Mouse (Mus musculus) lung, embryonic 15.5 days (tissue): ENCODE data around the gene Gm20914. TPM values are rescaled to one million over a fixed set of nuclear protein-coding genes. Genes with fewer than 3 reads are reported as not detected.
"Not testable (repeated sequence)": the region's sequence is repeated elsewhere in the genome, so short reads cannot be mapped to it uniquely, and the experiment has no call there.

Source experiments
- ATAC-seq: fragments of 200-750 bp; cut with Nextera tagmentation; 2 replicates; pipeline ENCODE4 v1.8.0; 2017; ENCODE audit warnings: moderate number of reproducible peaks, borderline replicate concordance; ENCODE audit not compliant: low FRiP score, low TSS enrichment; ENCODE audit errors: extremely low read depth
- H3K27ac ChIP-seq: fragments of 300-500 bp; sonication (generic); 2 replicates; pipeline ENCODE4 v1.5.1; 2015; ENCODE audit warnings: moderate library complexity, mild to moderate bottlenecking, inconsistent platforms
- H3K27me3 ChIP-seq: fragments of 300-500 bp; sonication (generic); 2 replicates; pipeline ENCODE4 v1.6.1; 2015; ENCODE audit warnings: inconsistent platforms
- H3K36me3 ChIP-seq: fragments of 300-500 bp; sonication (generic); 2 replicates; pipeline ENCODE4 v1.6.1; 2015; ENCODE audit warnings: inconsistent platforms
- H3K4me1 ChIP-seq: fragments of 300-500 bp; sonication (generic); 2 replicates; pipeline ENCODE4 v1.6.1; 2015; ENCODE audit warnings: inconsistent platforms
- H3K4me2 ChIP-seq: fragments of 300-500 bp; sonication (generic); 2 replicates; pipeline ENCODE4 v1.6.1; 2015; ENCODE audit warnings: inconsistent platforms, mild to moderate bottlenecking, moderate library complexity
- H3K4me3 ChIP-seq: fragments of 300-500 bp; sonication (generic); 2 replicates; pipeline ENCODE4 v1.5.1; 2015; ENCODE audit warnings: mild to moderate bottlenecking, inconsistent platforms
- H3K9ac ChIP-seq: fragments of 300-500 bp; sonication (generic); 2 replicates; pipeline ENCODE4 v1.6.1; 2015; ENCODE audit warnings: inconsistent platforms
- H3K9me3 ChIP-seq: fragments of 300-500 bp; sonication (generic); 2 replicates; pipeline ENCODE4 v1.6.1; 2016; ENCODE audit warnings: inconsistent platforms
- WGBS: fragments of 180-500 bp; shearing (Covaris S2); methylation state at CpG from one replicate; pipeline ENCODE4 v1.1.7; 2015; 5-methylcytosine and 5-hydroxymethylcytosine counted together
- polyA plus RNA-seq: library from polyadenylated mRNA; unstranded; fragments of >200 nt; fragmentation: Nextera tagmentation; extraction: Ambion mirVana; gene quantifications from 2 replicates; pipeline ENCODE4 v1.2.1, GENCODE M21; 2015

Gene Gm20914
- not detected in 2 replicates for polyA plus RNA-seq

- not testable (repeated sequence) for H3K9ac ChIP-seq, H3K27ac ChIP-seq, H3K27me3 ChIP-seq, H3K4me2 ChIP-seq, H3K4me1 ChIP-seq, ATAC-seq, H3K36me3 ChIP-seq, H3K9me3 ChIP-seq, H3K4me3 ChIP-seq
- WGBS = no CpG with 5 or more reads among the region's 4 CpGs
Measured at GRCm38 (mm10) chrY:5725678-5726077, at the start of gene Gm20914. TSS of gene Gm20914 (plus strand) at chrY:5725978.

Other genes with a start within 250 kb of the Gm20914 start
- not detected in 2 replicates for gene Gm21854, start 69.0 kb upstream of the Gm20914 start, polyA plus RNA-seq
- gene Gm28171, start 67.4 kb downstream of the Gm20914 start, polyA plus RNA-seq = not detected in 2 replicates
- gene Gm21778, start 216.5 kb downstream of the Gm20914 start, polyA plus RNA-seq = not detected in 2 replicates